Mouse (Mus musculus): ENCODE results near the gene Slc6a20a. TPM values are rescaled to one million over a fixed set of nuclear protein-coding genes. Genes with fewer than 3 reads are reported as not detected.
A peak's percentile ranks its signal among the peaks of the same experiment; 100 is the strongest.

Slc6a20a gene
- polyA plus RNA-seq, 1 experiment from 2014 or later, result 1.2 TPM

- Histone ChIP-seq H3K4me1 (replicated peaks) (no peaks in the 10 kb centered on the region), H3K4me2 (no peak overlapping the region), H3K9me3 (replicated peaks) (no peaks in the 10 kb centered on the region), H3K4me3 (replicated peaks) (no peak overlapping the region), H3K27me3 (no peaks in the 10 kb centered on the region), H3K27ac (no peak overlapping the region), H3K9ac (no peak overlapping the region), H3K36me3 (no peaks in the 10 kb centered on the region)
- ATAC-seq (ENCODE audit: low read depth), result no peak
- no peak for DNase-seq
- 62% methylated on average over 3 of the region's 3 CpGs for WGBS (ENCODE audit: insufficient replicate concordance)
Observed at GRCm38 (mm10) chr9:123632993-123633392, 45.7 kb downstream of the Slc6a20a start.

GRCm38 (mm10) chr9:123632281-123632680 lies 46.4 kb downstream of the Slc6a20a start, which contains the start of gene Slc6a20b:
TSS of gene Slc6a20b (minus strand) at chr9:123632565.
- no peak within 1 kb of the TSS for H3K27ac ChIP-seq
- H3K27me3 ChIP-seq, result no peaks in the 10 kb centered on the region
- no peaks in the 10 kb centered on the region for H3K9me3 ChIP-seq (replicated peaks)
- H3K9ac ChIP-seq, result no peak within 1 kb of the TSS
- 60% methylated on average over 6 of the region's 6 CpGs for WGBS (ENCODE audit: insufficient replicate concordance)
- no peak within 1 kb of the TSS for H3K4me3 ChIP-seq (replicated peaks)
- no peak for DNase-seq
- no peak for ATAC-seq (ENCODE audit: low read depth)
- no peaks in the 10 kb centered on the region for H3K4me1 ChIP-seq (replicated peaks)
- no peaks in the 10 kb centered on the region for H3K36me3 ChIP-seq
- H3K4me2 ChIP-seq, result no peak within 1 kb of the TSS

GRCm38 (mm10) chr9:123631666-123632065 lies 47.0 kb downstream of the Slc6a20a start:
- H3K4me1 ChIP-seq (replicated peaks), result no peaks in the 10 kb centered on the region
- no peak overlapping the region for H3K4me2 ChIP-seq
- no peak overlapping the region for H3K4me3 ChIP-seq (replicated peaks)
- no peak for ATAC-seq (ENCODE audit: low read depth)
- no peak overlapping the region for H3K27ac ChIP-seq
- H3K9ac ChIP-seq, result no peak overlapping the region
- H3K27me3 ChIP-seq, result no peaks in the 10 kb centered on the region
- WGBS (ENCODE audit: insufficient replicate concordance), result 61% methylated on average over 3 of the region's 3 CpGs
- no peaks in the 10 kb centered on the region for H3K9me3 ChIP-seq (replicated peaks)
- H3K36me3 ChIP-seq, result no peaks in the 10 kb centered on the region
- no peak for DNase-seq

- ATAC-seq (ENCODE audit: low read depth) (no peak), DNase-seq (no peak)
- H3K4me1 ChIP-seq (replicated peaks), result no peaks in the 10 kb centered on the region
- no peak overlapping the region for H3K9ac ChIP-seq
- no peak overlapping the region for H3K27ac ChIP-seq
- H3K36me3 ChIP-seq, result no peaks in the 10 kb centered on the region
- no peaks in the 10 kb centered on the region for H3K27me3 ChIP-seq
- WGBS (ENCODE audit: insufficient replicate concordance), result 83% methylated on average over 11 of the region's 11 CpGs
- no peak overlapping the region for H3K4me2 ChIP-seq
- H3K9me3 ChIP-seq (replicated peaks), result no peaks in the 10 kb centered on the region
- H3K4me3 ChIP-seq (replicated peaks), result no peak overlapping the region
Observed at GRCm38 (mm10) chr9:123625821-123626220, 52.9 kb downstream of the Slc6a20a start.

GRCm38 (mm10) chr9:123624741-123625140 lies 53.9 kb downstream of the Slc6a20a start:
- H3K4me1 ChIP-seq (replicated peaks), result no peaks in the 10 kb centered on the region
- no peak overlapping the region for H3K27ac ChIP-seq
- no peaks in the 10 kb centered on the region for H3K9me3 ChIP-seq (replicated peaks)
- DNase-seq (no peak), ATAC-seq (ENCODE audit: low read depth) (no peak)
- H3K9ac ChIP-seq, result no peak overlapping the region
- 54% methylated on average over 2 of the region's 2 CpGs for WGBS (ENCODE audit: insufficient replicate concordance)
- no peaks in the 10 kb centered on the region for H3K27me3 ChIP-seq
- no peak overlapping the region for H3K4me3 ChIP-seq (replicated peaks)
- no peak overlapping the region for H3K4me2 ChIP-seq
- H3K36me3 ChIP-seq, result no peaks in the 10 kb centered on the region

GRCm38 (mm10) chr9:123620311-123621098 lies 58.2 kb downstream of the Slc6a20a start:
- no peak overlapping the region for H3K4me2 ChIP-seq
- H3K9ac ChIP-seq, result no peak overlapping the region
- H3K4me3 ChIP-seq (replicated peaks), result no peak overlapping the region
- DNase-seq, result no peak
- no peaks in the 10 kb centered on the region for H3K27me3 ChIP-seq
- WGBS (ENCODE audit: insufficient replicate concordance), result 68% methylated on average over 5 of the region's 5 CpGs
- ATAC-seq (ENCODE audit: low read depth), result no peak
- H3K27ac ChIP-seq, result no peak overlapping the region
- H3K9me3 ChIP-seq (replicated peaks), result no peaks in the 10 kb centered on the region
- no peaks in the 10 kb centered on the region for H3K36me3 ChIP-seq
- no peaks in the 10 kb centered on the region for H3K4me1 ChIP-seq (replicated peaks)

GRCm38 (mm10) chr9:123601529-123601928 lies 77.2 kb downstream of the Slc6a20a start:
- ATAC-seq (ENCODE audit: low read depth) (no peak), DNase-seq (no peak)
- 56% methylated on average over 1 of the region's 1 CpGs for WGBS (ENCODE audit: insufficient replicate concordance)
- Histone ChIP-seq H3K27ac (no peak overlapping the region), H3K27me3 (no peaks in the 10 kb centered on the region), H3K4me2 (no peak overlapping the region), H3K9me3 (replicated peaks) (no peaks in the 10 kb centered on the region), H3K4me1 (replicated peaks) (no peaks in the 10 kb centered on the region; the same call in 1 of the 2 replicates), H3K9ac (no peak overlapping the region), H3K36me3 (no peaks in the 10 kb centered on the region), H3K4me3 (replicated peaks) (no peak overlapping the region)

GRCm38 (mm10) chr9:123597376-123597775 lies 81.3 kb downstream of the Slc6a20a start:
- Histone ChIP-seq H3K9ac (no peak overlapping the region), H3K27ac (no peak overlapping the region), H3K27me3 (no peaks in the 10 kb centered on the region), H3K4me1 (replicated peaks) (no peaks in the 10 kb centered on the region; the same call in 1 of the 2 replicates), H3K4me3 (replicated peaks) (no peak overlapping the region), H3K9me3 (replicated peaks) (no peaks in the 10 kb centered on the region), H3K36me3 (peaks cover 9% of the 10 kb centered on the region; the same call in 1 of the 2 replicates), H3K4me2 (no peak overlapping the region)
- DNase-seq, result no peak
- 80% methylated on average over 2 of the region's 2 CpGs for WGBS (ENCODE audit: insufficient replicate concordance)
- no peak for ATAC-seq (ENCODE audit: low read depth)

- ATAC-seq (ENCODE audit: low read depth) (no peak), DNase-seq (no peak)
- Histone ChIP-seq H3K4me2 (no peak overlapping the region), H3K4me1 (replicated peaks) (no peaks in the 10 kb centered on the region), H3K27ac (no peak overlapping the region), H3K27me3 (no peaks in the 10 kb centered on the region), H3K9ac (no peak overlapping the region), H3K9me3 (replicated peaks) (no peaks in the 10 kb centered on the region), H3K4me3 (replicated peaks) (no peak overlapping the region), H3K36me3 (peaks cover 11% of the 10 kb centered on the region; the same call in 1 of the 2 replicates)
- WGBS (ENCODE audit: insufficient replicate concordance), result 59% methylated on average over 2 of the region's 2 CpGs
Observed at GRCm38 (mm10) chr9:123596910-123597309, 81.8 kb downstream of the Slc6a20a start.

GRCm38 (mm10) chr9:123595194-123595593 lies 83.5 kb downstream of the Slc6a20a start:
- 78% methylated on average over 4 of the region's 4 CpGs for WGBS (ENCODE audit: insufficient replicate concordance)

GRCm38 (mm10) chr9:123589240-123589910 lies 89.3 kb downstream of the Slc6a20a start:
- peak; percentile 85 for ATAC-seq (ENCODE audit: low read depth)
- 42% methylated on average over 7 of the region's 7 CpGs for WGBS (ENCODE audit: insufficient replicate concordance)

More at GRCm38 (mm10) chr9:123595194-123595593, 83.5 kb downstream of the Slc6a20a start:
- DNase-seq (no peak), ATAC-seq (ENCODE audit: low read depth) (no peak)
- Histone ChIP-seq H3K27ac (no peak overlapping the region), H3K4me3 (replicated peaks) (no peak overlapping the region), H3K36me3 (peaks cover 11% of the 10 kb centered on the region; the same call in 1 of the 2 replicates), H3K9me3 (replicated peaks) (no peaks in the 10 kb centered on the region), H3K4me1 (replicated peaks) (no peaks in the 10 kb centered on the region), H3K9ac (no peak overlapping the region), H3K4me2 (no peak overlapping the region), H3K27me3 (no peaks in the 10 kb centered on the region)

More at GRCm38 (mm10) chr9:123589240-123589910, 89.3 kb downstream of the Slc6a20a start:
- no peak for DNase-seq
- peaks cover 28% of the 10 kb centered on the region for H3K36me3 ChIP-seq
- H3K4me1 ChIP-seq (replicated peaks), result no peaks in the 10 kb centered on the region; the same call in 1 of the 2 replicates
- no peak overlapping the region for H3K9ac ChIP-seq
- H3K9me3 ChIP-seq (replicated peaks), result no peaks in the 10 kb centered on the region
- no peak overlapping the region for H3K4me3 ChIP-seq (replicated peaks)
- peak overlapping the region; percentile 16; the same call in 1 of the 2 replicates for H3K27ac ChIP-seq
- no peaks in the 10 kb centered on the region for H3K27me3 ChIP-seq
- no peak overlapping the region for H3K4me2 ChIP-seq

All from liver, embryonic 13.5 days (tissue).